Mouse (Mus musculus): ENCODE measurements around the gene Cux2.

Cux2 gene

GRCm38 (mm10) chr5:122017269-122017668 lies 32.6 kb downstream of the Cux2 start:
- in situ Hi-C loops (cut with MboI, MseI), result no loop called here

- in situ Hi-C loops (cut with MboI, MseI), result no loop called here
Measured at GRCm38 (mm10) chr5:122016744-122017143, 33.2 kb downstream of the Cux2 start.

- in situ Hi-C loops (cut with MboI, MseI), result no loop called here
Measured at GRCm38 (mm10) chr5:122015149-122015548, 34.8 kb downstream of the Cux2 start.

- in situ Hi-C loops (cut with MboI, MseI), result no loop called here
Measured at GRCm38 (mm10) chr5:122014671-122015070, 35.2 kb downstream of the Cux2 start.

GRCm38 (mm10) chr5:122011289-122011688 lies 38.6 kb downstream of the Cux2 start:
- in situ Hi-C loops (cut with MboI, MseI), result no loop called here

GRCm38 (mm10) chr5:122007946-122008441 lies 41.9 kb downstream of the Cux2 start:
- in situ Hi-C loops (cut with MboI, MseI), result no loop called here

GRCm38 (mm10) chr5:122003460-122003859 lies 46.4 kb downstream of the Cux2 start:
- in situ Hi-C loops (cut with MboI, MseI), result no loop called here

- in situ Hi-C loops (cut with MboI, MseI), result no loop called here
Measured at GRCm38 (mm10) chr5:122002148-122002547, 47.8 kb downstream of the Cux2 start.

GRCm38 (mm10) chr5:122001311-122001710 lies 48.6 kb downstream of the Cux2 start:
- in situ Hi-C loops (cut with MboI, MseI), result no loop called here

GRCm38 (mm10) chr5:122000381-122000780 lies 49.5 kb downstream of the Cux2 start:
- in situ Hi-C loops (cut with MboI, MseI), result no loop called here

GRCm38 (mm10) chr5:121998981-121999795 lies 50.7 kb downstream of the Cux2 start:
- in situ Hi-C loops (cut with MboI, MseI), result no loop called here

- in situ Hi-C loops (cut with MboI, MseI), result no loop called here
Measured at GRCm38 (mm10) chr5:121998281-121998680, 51.6 kb downstream of the Cux2 start.

- in situ Hi-C loops (cut with MboI, MseI), result no loop called here
Measured at GRCm38 (mm10) chr5:121996701-121997100, 53.2 kb downstream of the Cux2 start.

GRCm38 (mm10) chr5:121994808-121995207 lies 55.1 kb downstream of the Cux2 start:
- in situ Hi-C loops (cut with MboI, MseI), result no loop called here

- in situ Hi-C loops (cut with MboI, MseI), result no loop called here
Measured at GRCm38 (mm10) chr5:121991914-121992313, 58.0 kb downstream of the Cux2 start.

- in situ Hi-C loops (cut with MboI, MseI), result no loop called here
Measured at GRCm38 (mm10) chr5:121985855-121986254, 64.0 kb downstream of the Cux2 start.

- in situ Hi-C loops (cut with MboI, MseI), result no loop called here
Measured at GRCm38 (mm10) chr5:121981650-121982131, 68.2 kb downstream of the Cux2 start.

GRCm38 (mm10) chr5:121976331-121976730 lies 73.6 kb downstream of the Cux2 start:
- in situ Hi-C loops (cut with MboI, MseI), result no loop called here

- in situ Hi-C loops (cut with MboI, MseI), result no loop called here
Measured at GRCm38 (mm10) chr5:121973541-121973940, 76.4 kb downstream of the Cux2 start.

- in situ Hi-C loops (cut with MboI, MseI), result no loop called here
Measured at GRCm38 (mm10) chr5:121972680-121973192, 77.2 kb downstream of the Cux2 start.

GRCm38 (mm10) chr5:121968999-121969398 lies 80.9 kb downstream of the Cux2 start:
- in situ Hi-C loops (cut with MboI, MseI), result no loop called here

GRCm38 (mm10) chr5:121968416-121968815 lies 81.5 kb downstream of the Cux2 start:
- in situ Hi-C loops (cut with MboI, MseI), result no loop called here

- in situ Hi-C loops (cut with MboI, MseI), result no loop called here
Measured at GRCm38 (mm10) chr5:121967520-121967919, 82.4 kb downstream of the Cux2 start.
